In the genomic region with DNA sequence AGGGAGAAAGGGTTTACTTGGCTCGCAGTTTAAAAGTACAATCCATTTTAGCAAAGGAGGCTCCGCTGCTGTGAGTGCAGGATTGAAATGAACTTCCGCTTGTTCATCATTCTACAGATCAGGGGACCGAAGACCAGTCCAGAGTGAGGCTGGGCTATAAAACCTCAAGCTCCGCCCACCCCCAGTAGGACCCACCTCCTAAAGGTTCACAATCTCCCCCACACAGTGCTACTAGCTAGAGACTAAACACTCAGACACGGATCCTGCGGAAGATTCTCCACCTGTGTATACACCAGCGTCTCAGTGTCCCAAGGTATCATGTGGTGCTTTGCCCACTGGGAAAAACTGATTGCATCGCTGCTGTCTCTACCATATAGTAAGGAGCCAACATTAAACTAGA, we compare ENCODE assay signal across 25 mouse cellular contexts. TPM values are rescaled to one million over a fixed set of nuclear protein-coding genes. Genes with fewer than 3 reads are reported as not detected.
DNase-seq lines count a peak whose midpoint lies in the region; ATAC-seq and TF ChIP-seq lines count a peak whose summit lies in the region.
"Had no signal": no experiment of that assay in that cellular context is flagged by ENCODE, and none has a peak within 500 bp of the region (broad histone marks: within the 10 kb centered on the region; RNA-seq: fewer than 3 reads in every experiment).

No protein-coding gene starts in this region.

- TF ChIP-seq EP300 in stomach, postnatal 0 days (optimal IDR thresholded peaks at IDR 0.05) = no peak

- H3K4me3 ChIP-seq in intestine, embryonic 16.5 days (ENCODE audit: low read length) = no peak overlapping the region
- H3K4me3 ChIP-seq in intestine, embryonic 15.5 days (replicated peaks) = no peak overlapping the region
- H3K4me3 ChIP-seq in liver, embryonic 12.5 days = no peak overlapping the region
- H3K4me3 ChIP-seq in stomach, postnatal 0 days (ENCODE audit: low read depth, low read length) = no peak overlapping the region
- H3K4me3 ChIP-seq: embryonic facial prominence, embryonic 12.5 days; embryonic facial prominence, embryonic 15.5 days; gastrocnemius, adult 2 months; hindbrain, embryonic 13.5 days had no signal

- no peaks in the 10 kb centered on the region for H3K36me3 ChIP-seq in intestine, embryonic 16.5 days (ENCODE audit: control insufficient read depth, insufficient read depth, low read length)
- H3K36me3 ChIP-seq in intestine, embryonic 15.5 days = no peaks in the 10 kb centered on the region
- H3K36me3 ChIP-seq in liver, embryonic 12.5 days = no peaks in the 10 kb centered on the region
- no peaks in the 10 kb centered on the region for H3K36me3 ChIP-seq in stomach, postnatal 0 days (ENCODE audit: control insufficient read depth, insufficient read depth, low read length)
- H3K36me3 ChIP-seq: embryonic facial prominence, embryonic 12.5 days; embryonic facial prominence, embryonic 15.5 days; hindbrain, embryonic 13.5 days had no signal

- H3K9me3 ChIP-seq in intestine, embryonic 16.5 days (ENCODE audit: control insufficient read depth, low read length) = no peaks in the 10 kb centered on the region
- H3K9me3 ChIP-seq in intestine, embryonic 15.5 days = no peaks in the 10 kb centered on the region
- H3K9me3 ChIP-seq in liver, embryonic 12.5 days (replicated peaks) = no peaks in the 10 kb centered on the region
- H3K9me3 ChIP-seq in stomach, postnatal 0 days (ENCODE audit: control insufficient read depth, low read length) = no peaks in the 10 kb centered on the region
- H3K9me3 ChIP-seq: embryonic facial prominence, embryonic 12.5 days; embryonic facial prominence, embryonic 15.5 days; hindbrain, embryonic 13.5 days had no signal

- 84% methylated on average over 9 of the region's 9 CpGs for WGBS in intestine, embryonic 16.5 days
- WGBS in intestine, embryonic 15.5 days = 86% methylated on average over 9 of the region's 9 CpGs
- WGBS in liver, embryonic 12.5 days (ENCODE audit: insufficient replicate concordance) = 60% methylated on average over 9 of the region's 9 CpGs
- WGBS in stomach, postnatal 0 days = 86% methylated on average over 9 of the region's 9 CpGs

- H3K4me1 ChIP-seq in intestine, embryonic 16.5 days (ENCODE audit: control insufficient read depth, insufficient read depth, low read length) = no peaks in the 10 kb centered on the region
- no peaks in the 10 kb centered on the region for H3K4me1 ChIP-seq in intestine, embryonic 15.5 days (replicated peaks)
- no peaks in the 10 kb centered on the region for H3K4me1 ChIP-seq in liver, embryonic 12.5 days
- no peaks in the 10 kb centered on the region for H3K4me1 ChIP-seq in stomach, postnatal 0 days (replicated peaks; ENCODE audit: control insufficient read depth, insufficient read depth)
- H3K4me1 ChIP-seq: embryonic facial prominence, embryonic 12.5 days; embryonic facial prominence, embryonic 15.5 days; hindbrain, embryonic 13.5 days had no signal

- no peak overlapping the region for H3K27ac ChIP-seq in intestine, embryonic 16.5 days (ENCODE audit: low read length)
- H3K27ac ChIP-seq in intestine, embryonic 15.5 days = no peak overlapping the region
- H3K27ac ChIP-seq in liver, embryonic 12.5 days = no peak overlapping the region
- no peak overlapping the region for H3K27ac ChIP-seq in stomach, postnatal 0 days (replicated peaks)
- H3K27ac ChIP-seq: embryonic facial prominence, embryonic 12.5 days; embryonic facial prominence, embryonic 15.5 days; hindbrain, embryonic 13.5 days; hindbrain, postnatal 0 days had no signal

- DNase-seq in liver (no peak), R1 (ENCODE audit: low read depth, low spot score) (peak; percentile 70)
- no peak for DNase-seq in stomach, postnatal 0 days (ENCODE audit: low spot score)
- no peak for DNase-seq in right cerebral cortex, adult 18-20 months
- no peak for DNase-seq in embryo, embryonic 10 days (ENCODE audit: low spot score)
- DNase-seq: adrenal gland, postnatal 10 days; cerebellum, adult 11-12 months; cerebellum, adult 8-10 months; cerebellum, postnatal 14 days; forebrain, postnatal 0 days; gastrocnemius, adult 2 months; gastrocnemius, postnatal 14 days; heart, adult 11 months; kidney, adult 11 months had no signal

- ATAC-seq in intestine, embryonic 16.5 days = peak; percentile 40; the same call in 1 of the 2 replicates
- no peak for ATAC-seq in intestine, embryonic 15.5 days
- ATAC-seq in liver, embryonic 12.5 days = peak; percentile 21; the same call in 1 of the 2 replicates
- ATAC-seq in stomach, postnatal 0 days (ENCODE audit: low FRiP score, low TSS enrichment) = 0 out of 2 replicates have a peak, but pooled peaks have one; percentile 26
- ATAC-seq: CD4-positive, CD25-positive, alpha-beta regulatory T cell, adult 4 months; forebrain, embryonic 14.5 days; forebrain, postnatal 0 days; hindbrain, postnatal 0 days; inflammation-experienced regulatory T-cells, adult 6 months had no signal

- H3K9ac ChIP-seq in intestine, embryonic 16.5 days (ENCODE audit: low read depth, low read length) = no peak overlapping the region
- H3K9ac ChIP-seq in intestine, embryonic 15.5 days = no peak overlapping the region
- no peak overlapping the region for H3K9ac ChIP-seq in liver, embryonic 12.5 days
- H3K9ac ChIP-seq in stomach, postnatal 0 days (ENCODE audit: low read length) = no peak overlapping the region
- H3K9ac ChIP-seq: embryonic facial prominence, embryonic 12.5 days; embryonic facial prominence, embryonic 15.5 days; forebrain, postnatal 0 days; hindbrain, embryonic 13.5 days had no signal

- no peak overlapping the region for H3K4me2 ChIP-seq in intestine, embryonic 16.5 days (ENCODE audit: low read depth, low read length)
- H3K4me2 ChIP-seq in intestine, embryonic 15.5 days (replicated peaks) = no peak overlapping the region
- H3K4me2 ChIP-seq in liver, embryonic 12.5 days = no peak overlapping the region
- H3K4me2 ChIP-seq in stomach, postnatal 0 days (replicated peaks; ENCODE audit: low read depth) = no peak overlapping the region
- H3K4me2 ChIP-seq: embryonic facial prominence, embryonic 12.5 days; embryonic facial prominence, embryonic 15.5 days; heart, embryonic 11.5 days; hindbrain, embryonic 13.5 days had no signal

- TF ChIP-seq CTCF in stomach, postnatal 0 days (IDR thresholded peaks at IDR 0.05; ENCODE audit: low read depth) = no peak

- H3K27me3 ChIP-seq in intestine, embryonic 16.5 days (replicated peaks; ENCODE audit: control insufficient read depth, insufficient read depth, low read length) = no peaks in the 10 kb centered on the region
- H3K27me3 ChIP-seq in intestine, embryonic 15.5 days (replicated peaks) = no peaks in the 10 kb centered on the region
- no peaks in the 10 kb centered on the region for H3K27me3 ChIP-seq in liver, embryonic 12.5 days (replicated peaks)
- H3K27me3 ChIP-seq in stomach, postnatal 0 days (ENCODE audit: control insufficient read depth, insufficient read depth, low read length) = no peaks in the 10 kb centered on the region
- H3K27me3 ChIP-seq: embryonic facial prominence, embryonic 12.5 days; embryonic facial prominence, embryonic 15.5 days; hindbrain, embryonic 13.5 days had no signal

RNA-seq across cellular contexts. Expression of a gene that starts 40.8 kb away (rescaled TPM):
- 26.8 and 28.0 TPM in 2 replicates for polyA plus RNA-seq in intestine, embryonic 16.5 days (2015; fragmentation: Nextera tagmentation; extraction: Ambion mirVana)
- 26.6 and 32.5 TPM in 2 replicates for polyA plus RNA-seq in intestine, embryonic 15.5 days (2015; fragmentation: Nextera tagmentation; extraction: Ambion mirVana)
- 7.0 and 7.7 TPM in 2 replicates for polyA plus RNA-seq in liver, embryonic 12.5 days (2016; fragmentation: Nextera tagmentation; extraction: Ambion mirVana)
- polyA plus RNA-seq in stomach, postnatal 0 days (2015; fragmentation: Nextera tagmentation; extraction: Ambion mirVana) = 23.1 and 23.5 TPM in 2 replicates

RNA-seq across cellular contexts. Expression of a gene that starts 50.7 kb away (rescaled TPM):
- 30.9 and 34.0 TPM in 2 replicates for polyA plus RNA-seq in intestine, embryonic 16.5 days (2015; fragmentation: Nextera tagmentation; extraction: Ambion mirVana)
- 32.5 and 35.1 TPM in 2 replicates for polyA plus RNA-seq in intestine, embryonic 15.5 days (2015; fragmentation: Nextera tagmentation; extraction: Ambion mirVana)
- 17.9 and 18.1 TPM in 2 replicates for polyA plus RNA-seq in liver, embryonic 12.5 days (2016; fragmentation: Nextera tagmentation; extraction: Ambion mirVana)
- 14.2 and 15.3 TPM in 2 replicates for polyA plus RNA-seq in stomach, postnatal 0 days (2015; fragmentation: Nextera tagmentation; extraction: Ambion mirVana)
